Mouse (Mus musculus) Muller cell, postnatal 12 days (primary cell): Measurements from ENCODE around the gene Caskin2.
A peak's percentile ranks its signal among the peaks of the same experiment; 100 is the strongest.

Experiments used
- DNase-seq: peaks from one replicate; pipeline ENCODE4 v3.0.0-alpha.2; 2015; ENCODE audit errors: inconsistent ontology term

Caskin2 gene

DNA sequence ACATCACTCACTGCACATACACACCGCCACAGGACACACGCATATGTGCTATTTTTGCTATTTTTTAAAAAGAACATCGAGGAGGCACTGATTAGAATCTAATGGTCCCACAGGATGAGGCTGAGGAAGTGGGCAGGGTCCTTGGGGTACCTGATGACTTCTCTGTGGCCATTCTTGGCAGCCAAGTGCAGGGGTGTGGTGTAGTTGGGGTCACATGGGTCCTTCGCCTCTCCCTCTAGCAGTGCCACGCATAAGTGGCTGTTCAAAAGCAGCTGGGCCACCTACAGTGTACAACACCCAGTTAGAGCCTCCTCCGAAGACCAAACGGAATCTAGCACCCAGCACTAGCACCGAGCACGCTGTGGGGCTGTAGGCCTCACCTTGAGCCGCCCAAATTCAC, 7.3 kb downstream of the Caskin2 start:
- no peak for DNase-seq

DNA sequence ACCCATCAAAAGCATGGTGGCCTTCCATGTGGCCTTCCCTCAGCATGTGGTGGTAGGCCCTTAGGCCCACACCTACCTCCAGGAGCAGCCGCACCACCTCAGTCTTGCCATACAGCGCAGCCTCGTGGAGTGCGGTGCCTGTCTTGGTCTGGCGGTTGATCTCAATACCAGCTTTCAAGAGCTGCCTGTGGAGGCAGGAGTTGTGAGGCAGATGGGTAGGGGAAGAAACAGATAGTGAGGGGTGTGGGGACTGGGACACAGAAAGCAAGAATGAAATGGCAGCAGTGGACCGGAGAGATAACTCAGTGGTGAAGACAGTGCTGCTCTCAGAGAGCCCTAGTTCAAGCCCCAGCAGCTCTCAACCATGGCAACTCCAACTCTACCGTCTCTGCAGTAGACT, 8.4 kb downstream of the Caskin2 start:
- no peak for DNase-seq

DNA sequence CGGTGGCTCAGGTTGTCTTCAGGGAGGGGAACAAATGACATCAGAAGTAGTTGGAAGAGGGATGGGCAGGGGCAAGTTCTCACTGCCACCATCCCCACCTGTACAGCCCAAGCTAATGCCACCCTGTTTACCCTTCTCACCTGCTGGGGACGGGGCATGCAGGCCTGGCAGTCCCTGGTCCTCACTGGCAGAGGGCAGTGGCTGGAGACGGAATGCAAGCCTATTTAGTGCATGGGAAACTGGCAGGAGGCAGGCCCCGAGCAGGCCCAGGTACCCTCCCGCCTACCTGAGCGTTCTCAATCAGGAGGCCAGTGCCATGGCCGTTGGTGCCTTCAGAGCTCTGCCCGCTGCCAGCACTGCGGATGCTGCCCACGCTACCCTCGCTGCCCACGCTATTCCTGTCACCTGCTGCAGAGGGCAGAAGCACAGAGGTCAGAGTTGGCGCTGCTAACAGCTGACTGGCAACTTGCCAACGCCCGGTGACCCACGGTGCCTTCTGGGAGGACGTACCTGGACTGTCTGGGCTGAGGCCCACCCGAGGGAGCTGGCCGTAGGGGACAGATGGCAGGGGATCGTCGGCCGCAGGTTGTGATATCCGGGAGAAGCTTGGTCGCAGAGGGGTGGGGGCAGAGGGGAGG, 10.2 kb downstream of the Caskin2 start:
- DNase-seq, result no peak

DNA sequence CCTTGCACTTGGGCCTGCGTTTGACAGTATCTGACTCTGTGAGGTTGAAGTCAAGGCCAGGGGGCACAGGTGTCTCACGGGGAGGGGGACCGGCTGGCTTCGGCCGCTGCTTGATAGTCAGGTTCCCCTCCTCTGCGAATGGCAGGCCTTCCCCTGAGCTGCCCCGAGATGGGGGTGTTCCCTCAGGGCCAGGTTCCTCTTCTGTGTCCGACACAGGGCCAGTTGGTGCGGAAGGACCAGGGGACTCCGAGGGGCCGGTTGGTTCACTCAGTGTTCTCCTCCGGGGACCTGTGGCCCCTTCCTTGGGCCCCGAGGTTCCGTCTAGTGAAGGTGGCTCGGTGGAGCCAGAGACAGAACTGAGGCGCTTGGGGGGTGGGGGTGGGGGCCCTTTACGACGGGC, 12.5 kb downstream of the Caskin2 start:
- DNase-seq, result no peak

DNA sequence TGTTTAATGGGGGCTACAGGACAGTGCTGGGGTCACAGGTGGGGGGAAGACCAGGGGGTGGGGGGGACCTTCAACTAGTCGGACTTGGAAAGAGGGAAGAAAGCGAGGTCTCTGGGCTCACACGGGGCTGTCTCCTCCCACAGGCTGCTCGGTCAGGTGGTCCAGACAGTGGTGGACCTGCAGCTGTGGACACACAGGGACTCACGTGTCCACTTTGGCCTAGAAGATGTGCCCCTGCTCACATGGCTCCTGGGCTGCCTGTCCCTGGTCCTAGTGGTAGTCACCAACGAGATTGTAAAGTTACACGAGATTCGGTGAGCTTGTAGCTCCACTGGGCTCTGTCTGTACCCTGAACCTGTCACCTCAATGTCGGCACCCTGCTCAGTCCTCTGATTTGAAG, 15.8 kb downstream of the Caskin2 start:
- no peak for DNase-seq

DNA sequence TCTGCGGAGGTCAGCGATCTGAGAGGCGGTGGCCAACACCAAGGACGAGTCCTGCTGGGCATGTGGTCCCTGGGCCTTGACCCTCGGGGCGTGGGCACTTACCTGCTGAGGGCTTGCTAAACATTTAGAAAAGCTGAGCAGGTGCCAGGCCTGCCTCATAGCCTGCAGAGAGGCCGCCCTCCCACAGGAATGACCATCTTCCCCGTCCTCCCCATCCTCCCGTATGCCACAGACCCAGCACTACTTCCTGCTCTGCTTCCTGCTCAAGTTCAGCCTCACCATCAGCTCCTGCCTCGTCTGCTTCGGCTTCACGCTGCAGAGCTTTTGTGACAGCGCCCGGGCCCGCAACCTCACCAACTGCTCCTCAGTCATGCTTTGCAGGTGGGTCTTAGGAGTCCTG, 16.5 kb downstream of the Caskin2 start:
- no peak for DNase-seq

DNA sequence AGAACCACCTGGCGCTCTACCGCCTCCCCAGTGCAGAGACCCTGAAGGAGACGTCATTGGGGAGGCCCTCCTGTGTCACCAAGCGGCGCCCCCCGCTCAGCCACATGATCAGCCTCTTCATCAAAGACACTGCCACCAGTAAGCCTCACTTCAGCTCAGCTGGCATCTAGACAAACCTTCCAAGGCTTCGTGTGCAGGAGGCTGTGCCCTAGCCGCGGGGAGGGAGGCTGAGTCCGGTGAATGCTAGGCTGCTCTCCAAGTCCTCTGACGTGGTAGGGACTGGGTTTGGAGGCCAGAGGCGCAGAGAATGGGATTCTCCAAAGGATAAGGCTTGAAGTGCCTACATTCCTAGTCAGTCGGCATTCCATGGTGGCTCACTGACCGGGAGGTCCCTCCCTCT, 21.1 kb downstream of the Caskin2 start:
- DNase-seq, result no peak

DNA sequence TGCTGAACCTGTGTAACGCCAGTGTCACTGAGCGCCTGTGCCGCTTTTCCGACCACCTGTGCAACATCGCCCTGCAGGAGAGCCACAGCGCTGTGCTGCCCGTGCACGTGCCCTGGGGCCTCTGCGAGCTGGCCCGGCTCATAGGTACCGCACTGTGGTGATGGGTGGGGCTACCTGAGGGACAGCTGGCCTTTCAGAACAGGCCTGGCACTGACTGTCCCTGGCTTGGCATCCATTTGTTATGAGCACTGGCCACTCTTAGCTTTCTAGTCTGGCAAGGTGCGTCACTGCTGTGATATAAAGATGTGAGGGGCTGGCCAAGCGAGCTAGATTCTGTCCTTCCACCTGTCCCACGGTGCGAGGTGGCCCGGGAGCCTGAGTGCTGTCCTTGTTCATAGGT, 21.5 kb downstream of the Caskin2 start:
- DNase-seq, result no peak

DNA sequence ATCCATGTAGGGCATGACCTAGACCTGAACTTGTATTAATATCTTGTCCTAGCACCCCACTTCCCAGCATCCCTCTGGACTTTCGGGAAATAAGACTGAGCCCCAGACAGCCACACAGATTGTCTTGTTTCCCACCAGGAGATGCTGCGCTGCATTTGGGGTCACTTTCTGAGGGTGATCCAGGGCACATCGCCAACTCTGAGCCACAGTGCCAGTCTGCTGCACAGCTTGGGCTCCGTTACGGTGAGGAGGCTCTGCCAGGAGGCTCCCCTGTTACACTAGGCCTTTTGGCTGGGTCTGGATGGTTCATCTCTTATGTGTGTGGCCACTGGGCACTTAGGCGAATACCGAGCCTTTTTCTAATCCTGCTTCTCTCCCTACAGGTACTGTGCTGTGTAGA, 23.7 kb downstream of the Caskin2 start:
- no peak for DNase-seq

DNA sequence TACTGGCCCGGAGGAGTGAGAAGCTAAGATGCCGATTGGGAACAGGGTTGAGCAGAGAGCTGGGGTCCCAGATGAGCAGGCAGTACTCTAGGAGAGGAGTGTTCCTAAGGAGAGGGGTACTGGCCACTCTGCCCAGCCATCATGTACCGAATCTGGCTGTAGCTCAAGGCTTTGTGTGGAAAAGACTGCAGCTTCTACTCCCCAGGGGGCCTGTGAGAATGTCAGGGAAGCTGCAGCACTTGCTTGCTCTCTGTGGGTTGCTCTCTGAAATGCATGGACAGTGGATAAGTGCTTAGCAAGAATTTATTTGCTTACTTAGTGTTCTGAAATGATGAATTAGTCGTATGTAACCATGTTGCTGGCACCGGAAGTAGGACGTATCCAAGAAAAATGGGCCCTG, 27.0 kb downstream of the Caskin2 start:
- no peak for DNase-seq

DNA sequence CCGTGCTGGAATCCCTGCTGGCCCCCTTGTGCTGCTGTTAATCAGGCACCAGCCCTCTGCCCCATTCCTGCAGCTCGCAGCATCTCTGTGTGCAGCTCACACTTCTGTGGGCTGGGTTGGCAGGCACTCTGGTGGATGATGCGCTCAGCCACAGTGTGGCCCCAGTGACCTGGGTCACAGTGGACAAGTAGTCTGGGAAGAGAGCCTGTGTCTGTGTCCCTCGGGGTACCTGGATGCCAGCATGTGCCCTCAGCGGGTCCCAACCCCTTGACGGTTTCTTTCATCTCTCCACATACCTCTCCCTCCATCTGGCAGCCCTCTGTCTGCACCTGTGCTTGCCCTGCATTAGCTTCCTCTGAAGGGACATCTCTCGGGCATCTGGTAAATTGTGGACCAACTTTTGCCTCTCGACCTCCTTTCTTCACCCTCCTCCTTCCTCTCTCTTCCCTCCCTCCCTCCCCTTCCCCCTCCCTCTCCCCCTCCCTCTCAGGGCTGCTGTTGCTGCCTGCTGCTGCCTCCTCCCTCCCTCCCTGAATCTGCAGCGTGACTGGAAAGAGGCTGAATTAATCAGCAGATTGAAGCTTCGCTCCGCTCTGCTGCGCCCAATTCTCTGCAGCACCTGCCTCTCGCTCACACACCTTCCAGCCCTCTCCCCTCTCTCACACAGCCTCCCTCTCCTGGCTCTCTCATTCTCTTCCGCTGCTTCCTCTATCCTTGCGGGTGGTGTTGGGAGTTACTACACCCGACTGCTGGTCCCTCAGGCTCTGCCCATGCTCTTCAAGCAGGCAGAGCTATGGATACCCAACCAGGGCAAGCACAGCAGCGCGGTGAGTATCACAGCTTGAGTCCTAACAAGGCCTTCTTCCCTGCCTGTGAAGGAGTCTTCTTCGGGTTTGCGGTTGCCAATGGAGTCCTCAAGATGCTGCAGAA, 33.0 kb downstream of the Caskin2 start:
- peak; percentile 72 for DNase-seq

DNA sequence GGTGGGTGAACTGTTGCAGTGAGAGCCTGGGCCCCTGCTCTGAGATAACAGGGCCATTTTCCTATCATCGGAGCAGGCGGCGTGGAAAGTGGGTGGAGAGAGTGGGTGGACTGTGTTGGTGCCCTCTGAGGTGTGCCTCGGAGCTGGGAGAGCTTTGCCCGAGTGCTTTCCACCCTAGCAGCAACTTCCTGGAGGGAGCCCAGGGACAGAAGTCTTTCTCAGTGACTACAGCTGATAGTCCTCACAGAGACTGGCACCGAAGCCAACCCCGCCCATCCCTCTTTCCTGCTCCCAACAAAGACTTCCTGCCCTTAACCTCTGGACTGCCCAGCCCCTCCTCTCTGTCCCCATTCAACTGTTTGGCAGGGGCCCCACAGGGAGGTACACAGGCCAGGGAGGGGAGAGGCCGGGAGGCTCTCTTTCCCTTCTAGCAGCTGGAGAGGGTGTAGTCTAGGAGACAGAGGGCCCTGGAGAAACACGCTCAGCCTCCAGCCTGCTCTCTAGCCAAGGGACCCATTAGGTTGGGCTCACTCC, 34.3 kb downstream of the Caskin2 start:
- peak; percentile 74 for DNase-seq

DNA sequence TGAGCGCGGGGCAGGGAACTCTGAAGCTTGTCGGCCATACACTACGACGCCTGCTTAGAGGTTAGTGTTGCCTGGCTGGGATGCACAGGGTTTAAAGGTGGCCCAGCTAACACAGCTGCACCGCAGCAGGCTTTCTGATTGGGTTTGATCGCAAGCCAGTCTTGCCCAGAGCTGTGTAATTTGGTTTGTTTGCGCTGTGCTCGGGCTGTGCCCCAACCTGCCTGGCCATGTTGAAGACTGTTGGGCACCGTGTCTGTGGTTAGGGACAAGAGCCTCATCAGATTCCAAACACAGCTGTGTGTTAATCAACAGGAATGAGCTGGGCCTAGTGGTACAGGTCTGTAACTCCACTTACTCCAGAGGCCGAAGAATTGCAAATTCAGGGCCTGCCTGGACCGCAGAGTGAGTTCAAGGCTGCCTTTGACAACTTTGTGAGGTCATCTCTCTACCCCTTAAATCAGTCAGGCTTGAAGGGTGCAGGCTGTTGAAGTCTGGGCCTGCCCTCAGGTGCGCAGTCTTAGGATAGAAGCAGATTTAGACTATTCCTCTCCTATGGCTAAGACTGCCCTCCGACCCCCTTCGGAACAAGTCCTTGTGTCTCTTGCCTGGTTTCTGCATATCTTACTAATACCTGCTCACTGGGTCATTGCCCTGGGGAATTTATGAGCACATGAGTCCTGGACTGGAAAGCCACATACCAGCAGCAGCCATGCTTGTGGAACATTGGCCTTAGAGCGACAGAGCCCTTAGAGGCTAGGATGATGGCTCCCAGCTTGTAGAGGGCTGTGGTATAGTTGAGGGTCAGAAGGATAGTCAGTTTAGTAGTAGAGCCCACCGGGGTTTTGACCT, 35.7 kb downstream of the Caskin2 start:
- no peak for DNase-seq

DNA sequence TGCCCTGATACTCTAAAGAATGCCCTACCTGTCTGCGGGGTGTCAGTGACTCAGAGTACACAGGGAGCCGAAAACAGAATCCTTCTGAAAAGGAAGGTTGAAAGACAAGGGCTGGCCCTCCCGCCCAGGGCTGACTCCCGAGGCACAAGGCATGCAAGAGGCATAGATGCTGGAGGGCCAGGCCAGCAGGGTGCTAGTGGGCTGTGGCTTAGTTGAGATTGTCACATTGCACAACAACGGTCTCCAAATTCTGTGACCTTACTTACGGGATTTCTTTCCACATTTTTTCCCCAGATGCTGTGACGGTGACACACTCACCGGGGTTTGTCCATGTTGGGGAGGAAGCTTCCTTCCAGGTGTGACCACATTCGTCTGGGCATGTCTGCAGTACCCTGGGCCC, 36.5 kb downstream of the Caskin2 start:
- no peak for DNase-seq

DNA sequence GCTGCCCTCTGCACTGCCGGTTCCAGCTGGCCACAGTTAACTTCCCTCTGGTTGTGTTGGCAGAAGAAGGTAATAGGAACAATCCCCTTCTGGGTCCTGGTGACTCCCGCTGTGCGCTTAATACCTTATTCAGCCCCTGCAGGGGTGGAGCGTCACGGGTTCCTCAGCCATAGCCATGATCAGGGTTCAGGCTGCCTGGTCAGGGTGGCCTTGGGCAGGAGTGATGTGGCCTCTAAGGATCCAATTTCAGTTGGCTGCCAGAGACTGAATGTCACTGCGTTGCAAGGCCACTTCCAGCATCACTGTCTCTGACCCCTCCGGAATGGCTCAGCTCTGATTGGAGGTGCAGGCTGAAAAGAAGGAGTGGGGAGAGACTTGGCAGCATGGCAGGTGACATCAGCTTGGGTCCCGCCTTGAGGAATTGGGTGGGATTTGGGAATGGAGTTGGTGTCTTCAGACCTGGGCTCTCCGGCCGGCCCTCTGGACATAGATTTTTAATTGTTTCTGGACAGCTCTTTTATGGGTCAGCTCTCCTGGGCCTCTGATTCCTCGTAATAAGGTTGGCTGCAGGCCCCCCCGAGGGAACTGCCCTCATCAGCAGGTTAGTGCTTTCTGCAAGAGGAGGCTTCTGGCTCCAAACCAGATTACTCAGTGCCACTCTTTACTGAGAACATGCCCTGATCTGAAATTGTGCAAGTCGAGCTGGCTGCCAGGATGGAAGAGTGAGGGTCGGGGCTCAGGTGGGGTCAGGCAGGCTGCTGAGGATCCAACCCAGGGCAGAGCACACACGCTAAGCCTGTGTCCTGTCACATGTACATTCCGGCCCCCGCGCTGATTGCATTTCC, 37.4 kb downstream of the Caskin2 start:
- peak; percentile 59 for DNase-seq

DNA sequence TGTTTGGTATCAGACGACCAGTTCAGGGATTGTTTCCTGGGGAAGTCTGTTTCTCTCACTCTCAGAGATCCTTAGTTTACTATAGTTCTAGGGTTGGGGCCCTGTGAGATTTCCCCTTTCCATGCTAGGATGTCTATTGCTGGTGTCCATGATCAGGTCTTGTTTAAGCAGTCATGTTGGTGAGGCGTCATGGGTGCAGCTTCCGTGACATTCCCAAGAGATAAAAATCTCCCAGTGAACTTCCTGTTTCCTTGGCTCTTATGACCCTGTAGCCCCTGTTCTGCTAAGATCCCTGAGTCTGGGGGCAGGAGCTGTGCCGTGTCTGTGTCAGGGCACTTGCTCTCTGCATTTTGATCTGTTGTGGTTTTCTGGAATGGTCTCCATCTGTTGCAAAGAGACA, 38.8 kb downstream of the Caskin2 start:
- DNase-seq, result no peak

DNA sequence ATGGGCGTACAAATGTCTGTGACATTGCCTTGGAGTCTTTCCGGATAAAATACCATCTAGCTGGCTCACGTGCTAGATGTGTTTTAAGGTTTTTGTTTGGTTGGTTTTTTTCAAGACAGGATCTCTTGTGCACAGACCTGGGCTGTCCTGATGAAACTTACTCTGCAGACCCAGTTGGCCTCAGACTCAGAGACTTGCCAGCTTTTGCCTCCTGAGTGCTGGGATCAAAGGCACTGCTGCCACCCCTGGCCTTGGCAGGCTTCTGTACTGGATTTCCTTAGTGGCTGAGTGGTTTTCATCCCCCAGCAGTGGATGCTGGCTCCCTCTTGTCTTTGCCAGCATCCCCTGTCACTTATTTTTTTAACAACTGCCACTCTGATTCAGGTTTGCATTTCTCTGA, 44.5 kb downstream of the Caskin2 start:
- DNase-seq, result no peak

DNA sequence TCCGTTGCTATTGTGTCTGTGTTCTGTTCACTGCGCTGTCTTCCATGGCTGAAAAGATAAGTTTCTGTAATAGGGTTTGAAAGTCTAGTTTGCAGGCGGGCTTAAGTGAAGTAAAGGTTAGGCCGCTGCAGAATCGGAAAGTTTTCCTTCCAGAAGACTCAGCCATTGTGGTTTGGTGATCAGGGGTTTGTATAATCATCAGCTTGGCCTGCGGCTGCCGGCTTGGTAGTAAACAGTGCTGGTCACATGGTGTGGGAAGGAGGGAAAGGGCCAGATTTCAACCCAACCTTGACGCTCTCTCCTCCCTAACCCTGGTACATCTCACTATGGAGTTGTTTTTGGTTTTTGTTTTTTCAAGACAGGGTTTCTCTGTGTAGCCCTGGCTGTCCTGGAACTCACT, 46.5 kb downstream of the Caskin2 start:
- no peak for DNase-seq

DNA sequence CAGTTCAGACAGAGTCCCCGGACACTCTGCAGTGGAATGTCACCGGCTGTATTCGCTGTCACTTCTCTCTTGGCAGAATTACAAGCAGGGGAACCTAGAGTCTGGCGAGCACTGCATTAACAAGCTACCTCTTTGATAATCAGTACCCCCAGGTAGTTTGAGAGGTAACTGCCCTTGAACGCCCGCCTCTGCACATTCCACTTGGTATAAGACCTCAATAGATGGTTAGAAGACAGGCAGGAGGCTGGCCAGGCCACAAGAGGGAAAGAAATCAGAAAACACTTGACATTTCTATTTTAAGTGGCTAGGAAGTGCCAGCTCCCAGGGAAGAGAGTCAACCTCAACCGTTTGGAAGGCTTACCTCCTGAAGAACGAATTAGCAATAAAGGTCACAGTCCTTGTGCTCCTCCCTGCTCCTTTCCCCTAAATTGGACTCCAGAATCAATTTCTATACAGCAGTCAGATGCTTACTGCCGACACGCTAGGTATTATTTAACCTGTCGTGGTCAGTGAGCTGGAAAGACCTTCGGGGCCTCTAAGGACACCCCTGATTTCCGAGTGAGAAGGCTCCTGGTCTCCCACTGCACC, 47.0 kb downstream of the Caskin2 start:
- DNase-seq, result peak; percentile 49

DNA sequence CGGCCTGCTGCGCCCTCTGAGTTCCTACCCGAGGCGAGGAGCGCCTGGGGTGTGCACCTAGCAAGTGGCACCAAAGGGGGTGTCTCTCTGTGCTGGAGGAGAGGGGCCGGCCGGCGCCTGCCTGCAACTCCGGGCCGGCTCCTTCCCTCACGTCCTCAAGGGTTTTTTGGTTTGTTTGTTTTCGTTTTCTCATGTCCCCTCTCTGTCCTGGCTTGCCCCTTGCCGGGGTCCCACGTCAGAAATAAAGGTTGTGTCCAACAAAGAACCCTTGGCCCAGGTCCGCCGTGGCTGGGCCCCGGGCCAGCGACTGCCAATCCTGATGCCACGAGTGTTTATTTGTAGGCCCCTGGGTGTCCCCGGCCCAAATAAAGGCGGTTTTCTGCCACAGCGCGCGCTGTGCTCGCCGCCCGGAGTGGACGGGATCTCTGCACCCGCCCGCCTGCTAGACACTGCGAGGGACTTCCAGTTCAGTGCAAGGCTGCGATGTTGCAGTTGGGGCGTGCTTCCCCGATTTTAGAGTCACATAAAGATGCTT, 47.8 kb downstream of the Caskin2 start:
- no peak for DNase-seq
